Mouse (Mus musculus): ENCODE measurements around the gene Klhl1.
A peak's percentile ranks its signal among the peaks of the same experiment; 100 is the strongest.
"Not testable (repeated sequence)": the region's sequence is repeated elsewhere in the genome, so short reads cannot be mapped to it uniquely, and the experiment has no call there.

The Klhl1 gene

GRCm38 (mm10) chr14:96518954-96519682 is at the start of gene Klhl1:
Gene Klhl1, minus strand, starts transcription at chr14:96519102.
- DNase-seq (ENCODE audit: low read depth, low spot score): peak; percentile 36

GRCm38 (mm10) chr14:96553668-96554067 is 34.8 kb upstream of the Klhl1 start:
- no peak for DNase-seq (ENCODE audit: low read depth, low spot score)

DNA sequence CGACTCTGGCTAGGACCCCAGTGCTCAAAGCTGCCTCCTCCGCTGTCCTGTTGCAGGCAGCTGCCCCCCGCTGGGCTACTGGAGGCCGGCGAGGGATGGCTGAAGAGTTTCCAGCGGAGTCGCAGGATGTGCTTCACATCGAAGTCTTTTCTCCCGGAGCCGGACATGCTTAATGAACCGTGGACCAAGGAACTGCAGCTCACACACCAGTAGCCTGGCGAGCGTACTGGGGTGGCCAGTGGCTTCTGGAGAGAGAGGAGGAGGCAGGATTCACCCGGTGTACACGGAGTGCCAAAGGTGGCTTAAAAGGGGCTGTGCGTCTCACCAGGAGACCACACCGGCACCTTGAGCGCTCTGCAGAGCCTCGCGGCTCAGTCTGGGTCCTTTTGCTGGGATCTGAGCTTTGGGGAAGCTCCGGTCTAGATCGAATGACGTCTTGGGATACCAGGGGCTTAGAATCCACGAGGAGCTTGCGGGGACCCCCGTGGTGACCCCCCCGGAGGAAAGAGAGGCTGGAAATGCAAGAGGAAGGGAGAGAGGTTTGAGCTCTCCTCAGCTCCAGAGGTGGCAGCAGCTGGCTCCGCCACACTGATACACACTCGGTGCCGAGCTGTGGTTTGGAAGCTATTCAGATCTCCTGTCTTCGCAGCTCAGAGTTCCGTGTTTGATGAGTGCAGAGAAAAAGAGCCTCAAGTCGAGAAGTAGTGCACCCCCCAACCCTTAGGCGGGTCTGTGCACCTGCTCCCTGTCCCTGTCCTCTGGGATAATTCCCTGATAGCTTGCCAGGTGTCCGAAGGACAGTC is 550 bp downstream of the Klhl1 start:
- DNase-seq (ENCODE audit: low read depth, low spot score): no peak

DNA sequence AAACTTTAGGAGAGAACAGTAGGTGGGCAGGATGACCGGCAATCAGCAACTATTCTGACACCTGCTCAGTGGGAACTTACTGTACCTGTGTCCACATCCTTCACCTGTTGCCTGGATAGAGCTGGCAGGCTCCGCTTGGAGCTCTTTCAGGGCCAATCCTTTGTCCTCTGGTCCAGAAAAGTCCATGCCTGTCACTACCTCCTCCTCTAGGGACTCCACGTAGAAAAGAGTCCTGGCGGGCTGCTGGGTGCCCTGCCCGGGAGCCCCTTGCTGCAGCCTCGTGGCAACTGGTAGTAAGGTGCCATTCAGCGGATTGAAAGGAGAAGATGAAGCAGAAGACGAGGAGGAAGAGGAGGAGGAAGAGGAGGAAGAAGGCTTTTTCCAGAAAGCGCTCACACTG is 1.2 kb downstream of the Klhl1 start:
- no peak for DNase-seq (ENCODE audit: low read depth, low spot score)

- no peak for DNase-seq (ENCODE audit: low read depth, low spot score)
These were observed 19.0 kb downstream of the Klhl1 start for GRCm38 (mm10) chr14:96499936-96500335.

GRCm38 (mm10) chr14:96471812-96472211 is 47.1 kb downstream of the Klhl1 start:
- no peak for DNase-seq (ENCODE audit: low read depth, low spot score)

GRCm38 (mm10) chr14:96471336-96471735 is 47.6 kb downstream of the Klhl1 start:
- DNase-seq (ENCODE audit: low read depth, low spot score): no peak

DNA sequence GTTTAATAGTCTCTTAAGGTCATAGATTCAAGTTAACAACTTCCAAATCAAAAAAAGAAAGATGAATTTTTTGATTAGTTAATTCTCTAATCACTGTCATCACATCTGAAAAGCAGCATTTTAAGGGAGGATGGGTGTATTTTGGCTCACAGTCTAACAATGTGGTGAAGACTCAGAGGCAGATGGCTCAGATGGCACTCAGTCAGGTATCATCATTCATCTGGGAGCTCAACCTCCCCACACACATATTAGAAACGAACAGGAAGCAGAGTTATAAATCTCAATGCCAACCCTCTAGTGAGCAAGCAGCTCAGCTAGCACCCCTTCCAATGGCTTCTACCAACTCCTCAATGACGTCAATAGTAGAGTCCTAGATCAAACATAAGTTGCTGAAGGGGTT is 57.1 kb downstream of the Klhl1 start:
- no peak for DNase-seq (ENCODE audit: low read depth, low spot score)

DNA sequence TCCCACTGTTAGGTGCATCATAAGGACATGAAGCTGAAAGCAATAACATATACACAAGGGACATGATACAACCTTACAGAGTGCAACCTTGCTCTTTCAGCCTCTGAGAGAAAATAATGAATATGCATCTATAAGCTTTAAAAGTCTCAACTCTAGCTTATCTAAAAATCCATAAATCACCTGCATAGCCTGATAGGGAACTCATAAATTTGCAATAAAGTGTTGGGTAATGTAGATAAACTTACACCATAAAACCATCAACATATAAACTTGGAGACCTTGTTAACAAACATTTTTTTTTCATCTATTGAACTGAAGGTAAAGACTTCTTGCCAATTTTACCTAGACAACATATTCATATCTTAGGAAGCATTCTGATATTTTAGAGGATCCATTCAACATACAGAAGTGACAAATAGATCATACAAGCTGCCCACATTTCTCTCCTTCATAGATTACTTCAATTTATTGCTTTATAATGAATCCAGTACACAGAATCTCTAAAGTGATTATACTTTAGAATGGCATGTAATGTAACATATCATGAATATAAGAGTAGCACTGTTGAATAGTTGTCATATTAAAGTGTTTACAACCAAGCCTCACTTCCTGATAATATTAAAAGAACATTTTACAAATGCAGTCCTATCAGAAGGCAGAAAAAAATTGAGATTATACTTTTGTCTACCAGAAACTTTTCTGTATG is 126.7 kb downstream of the Klhl1 start:
- DNase-seq (ENCODE audit: low read depth, low spot score): no peak

DNA sequence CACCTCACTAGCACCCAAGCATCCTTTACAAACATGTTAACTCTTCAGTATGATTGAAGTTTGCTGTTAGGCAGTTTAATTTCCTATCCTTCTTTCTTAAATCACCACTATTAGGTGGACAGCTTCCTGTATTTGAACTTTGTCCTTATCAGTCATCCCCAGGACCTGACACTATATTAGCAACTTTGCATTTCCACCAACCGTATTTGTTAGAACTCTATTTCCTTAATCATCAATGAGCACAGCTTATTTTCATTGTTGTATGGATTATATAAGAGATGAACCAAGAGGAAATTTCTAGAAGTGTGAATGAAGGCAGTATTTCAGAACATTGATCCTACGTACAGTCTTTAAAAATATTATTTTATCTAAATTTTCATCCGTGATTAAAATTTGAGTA is 156.2 kb downstream of the Klhl1 start:
- no peak for DNase-seq (ENCODE audit: low read depth, low spot score)

DNA sequence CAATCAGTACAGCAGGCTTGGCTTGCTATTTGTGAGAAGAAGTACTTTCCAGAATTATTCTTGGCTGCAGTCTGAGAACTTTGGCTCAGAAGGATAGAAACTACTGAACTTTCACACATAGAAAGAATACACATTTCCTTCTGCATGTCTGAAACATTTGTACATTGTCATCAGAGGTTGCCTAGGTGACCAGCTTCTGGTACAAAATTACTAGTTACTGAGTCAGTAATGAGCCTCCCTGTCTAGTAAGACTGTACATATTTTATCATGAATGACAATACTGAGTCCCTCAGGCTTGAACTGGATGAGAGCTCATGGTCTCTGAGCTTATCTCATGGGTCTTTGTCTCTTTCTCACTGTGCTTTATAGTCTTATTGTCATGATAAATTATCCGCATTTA is 170.7 kb downstream of the Klhl1 start:
- DNase-seq (ENCODE audit: low read depth, low spot score): no peak

GRCm38 (mm10) chr14:96331069-96331468 is 187.8 kb downstream of the Klhl1 start:
- DNase-seq (ENCODE audit: low read depth, low spot score): no peak

GRCm38 (mm10) chr14:96217805-96218441 is 301.0 kb downstream of the Klhl1 start:
- no peak for DNase-seq (ENCODE audit: low read depth, low spot score)

GRCm38 (mm10) chr14:96194795-96195194 is 324.1 kb downstream of the Klhl1 start:
- not testable (repeated sequence) for DNase-seq (ENCODE audit: low read depth, low spot score)

GRCm38 (mm10) chr14:96174546-96174945 is 344.4 kb downstream of the Klhl1 start:
- no peak for DNase-seq (ENCODE audit: low read depth, low spot score)

DNA sequence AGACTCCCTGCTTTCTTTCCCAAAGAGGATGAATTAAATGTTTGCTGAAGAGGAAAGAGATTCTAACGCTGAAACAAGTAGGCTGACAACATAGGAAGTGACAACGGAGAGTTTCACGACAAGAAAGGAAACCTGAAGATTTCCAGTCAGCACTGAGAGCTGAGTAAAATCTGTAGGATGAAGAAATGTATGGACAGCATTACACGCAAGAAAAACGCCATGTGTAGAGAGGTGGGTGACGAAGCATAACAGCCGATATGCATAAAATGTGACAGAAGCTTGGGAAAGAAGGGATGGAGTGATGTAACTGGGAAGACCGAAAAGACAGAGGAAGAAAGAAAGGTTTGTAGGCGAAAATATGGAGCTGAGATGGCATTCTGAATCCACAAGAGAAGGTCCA is 375.8 kb downstream of the Klhl1 start:
- DNase-seq (ENCODE audit: low read depth, low spot score): no peak

GRCm38 (mm10) chr14:96140246-96140645 is 378.7 kb downstream of the Klhl1 start:
- no peak for DNase-seq (ENCODE audit: low read depth, low spot score)

- DNase-seq (ENCODE audit: low read depth, low spot score): no peak
These were observed 411.5 kb downstream of the Klhl1 start for GRCm38 (mm10) chr14:96107396-96107795.

GRCm38 (mm10) chr14:96081681-96082207 is 437.2 kb downstream of the Klhl1 start:
- no peak for DNase-seq (ENCODE audit: low read depth, low spot score)

- DNase-seq (ENCODE audit: low read depth, low spot score): no peak
These were observed 453.0 kb downstream of the Klhl1 start for GRCm38 (mm10) chr14:96065884-96066283.
